Mouse (Mus musculus): ENCODE results near the gene Mapk1ip1.

GRCm38 (mm10) chr7:138824423-138824822, 21.6 kb downstream of the Mapk1ip1 start:
- no peak for TF ChIP-seq CTCF (IDR thresholded peaks at IDR 0.05; ENCODE audit: low read depth)
- no peak for TF ChIP-seq EP300 (optimal IDR thresholded peaks at IDR 0.05)
